ENCODE assay signal across 21 mouse cellular contexts in genomic region chr13:119455082-119455481, GRCm38 (mm10). TPM values are rescaled to one million over a fixed set of nuclear protein-coding genes. Genes with fewer than 3 reads are reported as not detected.
A peak's percentile ranks its signal among the peaks of the same experiment; 100 is the strongest.
DNase-seq lines count a peak whose midpoint lies in the region; TF ChIP-seq lines count a peak whose summit lies in the region.
"Had no signal": no experiment of that assay in that cellular context is flagged by ENCODE, and none has a peak within 500 bp of the region (broad histone marks: within the 10 kb centered on the region; RNA-seq: fewer than 3 reads in every experiment).

No protein-coding gene starts in this region.

- H3K4me1 ChIP-seq in liver, adult 2 months (ENCODE audit: control insufficient read depth, insufficient read depth, low read length): peaks cover 3% of the 10 kb centered on the region

- TF ChIP-seq CTCF in liver, adult 2 months (IDR thresholded peaks at IDR 0.05; ENCODE audit: low read depth, low read length): no peak

- no peak overlapping the region for H3K9ac ChIP-seq in liver, adult 2 months (ENCODE audit: low read depth, low read length)

- peaks cover 34% of the 10 kb centered on the region for H3K36me3 ChIP-seq in liver, adult 2 months (ENCODE audit: control insufficient read depth, insufficient read depth, low read length)

- no peak for DNase-seq in liver, adult 2 months (ENCODE audit: extremely low read depth, low read depth, low spot score)
- no peak for DNase-seq in liver
- DNase-seq in fat pad, adult 2 months (ENCODE audit: extremely low read depth, low read depth, low spot score): peak; percentile 64
- DNase-seq in gonadal fat pad, adult 2 months (ENCODE audit: low read depth): peak; percentile 67
- no peak for DNase-seq in urinary bladder, postnatal 36 days (ENCODE audit: low spot score in 2 of 2)
- no peak for DNase-seq in natural killer cell, adult 2 months (ENCODE audit: low spot score in 2 of 2)
- DNase-seq: adrenal gland, adult 2 months; adrenal gland, adult 8-10 months; adrenal gland, postnatal 10 days; adrenal gland, postnatal 14 days; adrenal gland, postnatal 25 days; adrenal gland, postnatal 36 days; B cell, adult 2 months; cerebellum, adult 11 months; cerebellum, adult 11-12 months; cerebellum, adult 18-20 months had no signal

- no peak for TF ChIP-seq POLR2A in liver, adult 2 months (IDR thresholded peaks at IDR 0.05; ENCODE audit: extremely low read depth, insufficient read depth, low read length)

- no peaks in the 10 kb centered on the region for H3K79me2 ChIP-seq in liver, adult 2 months (ENCODE audit: control insufficient read depth, insufficient read depth, low read length)

- peak overlapping the region; percentile 74 for H3K27ac ChIP-seq in liver, adult 2 months (replicated peaks; ENCODE audit: insufficient read depth, low read depth, low read length)

- no peak overlapping the region for H3K4me3 ChIP-seq in liver, adult 2 months (ENCODE audit: insufficient read depth, low read depth, low read length)

- H3K27me3 ChIP-seq in liver, adult 2 months (ENCODE audit: control insufficient read depth, insufficient read depth, low read length): no peaks in the 10 kb centered on the region
- H3K27me3 ChIP-seq: CH12.LX, Patski had no signal

RNA-seq across cellular contexts. Expression of gene 4833420G17Rik, which starts 7.5 kb away (rescaled TPM):
- 25.9 and 27.1 TPM in 2 replicates for total RNA-seq in liver, adult 2 months (2014; rRNA removed)
- polyA plus RNA-seq in liver, adult 2 months (2012; rRNA removed): 5.9 and 13.1 TPM in 2 replicates
- 29.2 and 29.3 TPM in 2 replicates for polyA plus RNA-seq in gonadal fat pad, adult 2 months (2012; rRNA removed)

RNA-seq across cellular contexts. Expression of gene Paip1, which starts 26.7 kb away (rescaled TPM):
- total RNA-seq in liver, adult 2 months (2014; rRNA removed): 40.9 and 51.3 TPM in 2 replicates
- 11.4 and 12.2 TPM in 2 replicates for polyA plus RNA-seq in liver, adult 2 months (2012; rRNA removed)
- polyA plus RNA-seq in gonadal fat pad, adult 2 months (2012; rRNA removed): 24.4 and 26.3 TPM in 2 replicates

RNA-seq across cellular contexts. Expression of gene Tmem267, which starts 32.8 kb away (rescaled TPM):
- 13.4 and 14.2 TPM in 2 replicates for total RNA-seq in liver, adult 2 months (2014; rRNA removed)
- 4.4 and 6.5 TPM in 2 replicates for polyA plus RNA-seq in liver, adult 2 months (2012; rRNA removed)
- 15.6 and 21.8 TPM in 2 replicates for polyA plus RNA-seq in gonadal fat pad, adult 2 months (2012; rRNA removed)
- polyA plus RNA-seq: G1E had no signal

RNA-seq across cellular contexts. Expression of gene 3110070M22Rik, which starts 33.1 kb away (rescaled TPM):
- 0.40 and 1.5 TPM in 2 replicates for total RNA-seq in liver, adult 2 months (2014; rRNA removed)
- 0.16 and 1.1 TPM in 2 replicates for polyA plus RNA-seq in liver, adult 2 months (2012; rRNA removed)
- polyA plus RNA-seq in gonadal fat pad, adult 2 months (2012; rRNA removed): 3.5 and 4.2 TPM in 2 replicates
- total RNA-seq: ES-E14 had no signal
- polyA plus RNA-seq: CD4-positive, CD25-positive, alpha-beta regulatory T cell, adult 4 months had no signal

Comparison
In these comparisons a context has a peak if more than half of its experiments do, and no peak if none do; other contexts are left out.
1. DNase-seq: peak in fat pad, adult 2 months (single experiment) and gonadal fat pad, adult 2 months (single experiment); none in liver, adult 2 months (single experiment), liver (single experiment), urinary bladder, postnatal 36 days (0 of 2) and natural killer cell, adult 2 months (0 of 2).